Mouse (Mus musculus) limb, embryonic 13.5 days (tissue): ENCODE measurements around the gene B4galt2. TPM values are rescaled to one million over a fixed set of nuclear protein-coding genes. Genes with fewer than 3 reads are reported as not detected.

ENCODE experiments used
- ATAC-seq: fragments of 200-750 bp; cut with Nextera tagmentation; 2 replicates; pipeline ENCODE4 v1.8.0; 2017; ENCODE audit warnings: low read depth, moderate number of reproducible peaks, moderate TSS enrichment; ENCODE audit not compliant: low FRiP score
- H3K27ac ChIP-seq: fragments of 300-500 bp; sonication (generic); 2 replicates; pipeline ENCODE4 v1.5.1; 2015; ENCODE audit warnings: inconsistent platforms, mild to moderate bottlenecking, moderate library complexity
- H3K27me3 ChIP-seq: fragments of 300-500 bp; sonication (generic); 2 replicates; pipeline ENCODE4 v1.6.1; 2015; ENCODE audit warnings: mild to moderate bottlenecking, inconsistent platforms
- H3K36me3 ChIP-seq: fragments of 300-500 bp; sonication (generic); 2 replicates; pipeline ENCODE4 v1.6.1; 2015; ENCODE audit warnings: inconsistent platforms, mild to moderate bottlenecking, moderate library complexity
- H3K4me1 ChIP-seq: fragments of 300-500 bp; sonication (generic); 2 replicates; pipeline ENCODE4 v1.6.1; 2015; ENCODE audit warnings: inconsistent platforms
- H3K4me2 ChIP-seq: fragments of 300-500 bp; sonication (generic); replicated peaks from 2 replicates; pipeline ENCODE4 v1.6.1; 2015; ENCODE audit warnings: inconsistent platforms, mild to moderate bottlenecking, moderate library complexity
- H3K4me3 ChIP-seq: fragments of 300-500 bp; sonication (generic); 2 replicates; pipeline ENCODE4 v1.5.1; 2015; ENCODE audit warnings: moderate library complexity, mild to moderate bottlenecking, inconsistent platforms
- H3K9ac ChIP-seq: fragments of 300-500 bp; sonication (generic); 2 replicates; pipeline ENCODE4 v1.6.1; 2015; ENCODE audit warnings: mild to moderate bottlenecking, inconsistent platforms
- H3K9me3 ChIP-seq: fragments of 300-500 bp; sonication (generic); 2 replicates; pipeline ENCODE4 v1.6.1; 2016; ENCODE audit warnings: inconsistent platforms
- WGBS: fragments of 180-500 bp; shearing (Covaris S2); methylation state at CpG from one replicate; pipeline ENCODE4 v1.1.7; 2015; 5-methylcytosine and 5-hydroxymethylcytosine counted together
- polyA plus RNA-seq: library from polyadenylated mRNA; unstranded; fragments of >200 nt; fragmentation: Nextera tagmentation; extraction: Ambion mirVana; gene quantifications from 2 replicates; pipeline ENCODE4 v1.2.1, GENCODE M21; 2015

B4galt2 gene
- polyA plus RNA-seq, 1 experiment from 2014 or later: 32.8 TPM

DNA sequence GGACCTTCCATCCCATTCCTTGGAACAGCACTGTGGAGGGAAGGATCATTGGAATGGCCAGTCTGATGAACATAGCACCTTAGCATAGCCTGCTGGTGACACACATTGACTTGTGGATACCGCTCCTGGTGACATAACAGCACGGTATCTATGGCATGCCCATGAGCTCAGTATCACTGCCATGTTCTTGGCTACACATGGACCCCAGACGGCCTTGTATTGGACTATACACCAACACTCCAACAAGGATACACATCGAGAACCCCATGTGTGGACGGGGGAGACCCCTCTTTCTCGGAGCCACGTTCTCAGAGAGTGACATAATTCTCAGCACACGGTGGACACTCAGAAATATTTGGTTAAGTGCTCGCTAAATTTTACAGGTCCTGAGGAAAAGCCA is 52.5 kb downstream of the B4galt2 start:
- Histone ChIP-seq H3K27me3 (peaks cover 11% of the 10 kb centered on the region; the same call in 1 of the 2 replicates), H3K27ac (no peak overlapping the region), H3K4me2 (no peak overlapping the region), H3K9ac (no peak overlapping the region), H3K4me1 (peaks cover 20% of the 10 kb centered on the region), H3K36me3 (no peaks in the 10 kb centered on the region), H3K4me3 (no peak overlapping the region), H3K9me3 (no peaks in the 10 kb centered on the region)
- ATAC-seq: no peak
- WGBS: 87% methylated on average over 9 of the region's 9 CpGs

- H3K9me3 ChIP-seq: no peaks in the 10 kb centered on the region
- ATAC-seq: peak; percentile 38; the same call in 1 of the 2 replicates
- no peak overlapping the region for H3K27ac ChIP-seq
- peaks cover 20% of the 10 kb centered on the region for H3K4me1 ChIP-seq
- 14% methylated on average over 5 of the region's 5 CpGs for WGBS
- H3K9ac ChIP-seq: 0 out of 2 replicates have a peak overlapping the region, but pooled peaks have one; percentile 46
- 0 out of 2 replicates have a peak overlapping the region, but pooled peaks have one; percentile 30 for H3K4me2 ChIP-seq
- no peak overlapping the region for H3K4me3 ChIP-seq
- H3K36me3 ChIP-seq: no peaks in the 10 kb centered on the region
- H3K27me3 ChIP-seq: peaks cover 11% of the 10 kb centered on the region; the same call in 1 of the 2 replicates
Measured at GRCm38 (mm10) chr4:117830124-117830551, 53.1 kb downstream of the B4galt2 start.

DNA sequence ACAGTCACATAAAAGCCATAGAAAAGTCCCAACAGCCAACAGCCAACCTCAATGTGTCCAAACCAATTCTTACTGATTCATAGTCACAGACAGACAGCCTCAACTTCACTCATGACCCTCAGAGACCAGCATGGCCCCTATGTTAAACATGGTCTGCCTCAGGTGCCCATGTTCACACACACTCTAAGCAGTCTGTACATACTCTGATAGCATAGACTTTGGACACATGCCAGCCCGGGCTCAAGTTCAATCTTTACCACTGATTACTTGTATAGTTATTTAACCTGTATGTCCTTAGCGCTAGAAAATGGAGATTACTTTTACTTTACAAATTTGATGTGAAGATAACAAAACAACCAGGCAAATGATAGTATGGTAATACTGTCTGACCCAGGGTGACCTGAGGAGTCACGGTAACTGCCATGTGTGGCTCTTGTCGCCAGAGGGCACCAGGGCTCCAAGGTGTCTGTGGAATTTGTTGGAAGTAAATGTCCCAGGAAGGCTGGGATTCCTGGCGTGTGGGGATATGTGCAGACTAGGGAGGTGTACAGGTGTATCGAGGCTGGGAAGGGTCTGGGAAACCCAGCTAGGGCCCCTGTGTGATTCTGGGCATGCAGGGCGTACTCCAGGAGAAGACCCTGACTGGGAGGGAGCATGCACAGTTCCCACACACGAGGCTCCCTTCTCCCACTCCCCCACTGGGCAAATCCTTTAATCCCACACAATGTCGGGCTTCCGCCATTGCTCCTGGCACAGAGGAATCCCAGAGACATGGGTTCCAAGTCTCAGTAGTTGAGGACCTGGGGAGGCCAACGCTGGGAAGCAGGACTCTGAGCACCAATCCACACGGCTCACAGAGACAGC is 53.8 kb downstream of the B4galt2 start:
- H3K27ac ChIP-seq: no peak overlapping the region
- peak; percentile 35 for ATAC-seq
- H3K9ac ChIP-seq: 0 out of 2 replicates have a peak overlapping the region, but pooled peaks have one; percentile 46
- H3K27me3 ChIP-seq: peaks cover 11% of the 10 kb centered on the region; the same call in 1 of the 2 replicates
- peaks cover 16% of the 10 kb centered on the region for H3K4me1 ChIP-seq
- no peaks in the 10 kb centered on the region for H3K36me3 ChIP-seq
- peak overlapping the region; percentile 30 for H3K4me2 ChIP-seq
- no peaks in the 10 kb centered on the region for H3K9me3 ChIP-seq
- no peak overlapping the region for H3K4me3 ChIP-seq
- WGBS: 8% methylated on average over 12 of the region's 12 CpGs

DNA sequence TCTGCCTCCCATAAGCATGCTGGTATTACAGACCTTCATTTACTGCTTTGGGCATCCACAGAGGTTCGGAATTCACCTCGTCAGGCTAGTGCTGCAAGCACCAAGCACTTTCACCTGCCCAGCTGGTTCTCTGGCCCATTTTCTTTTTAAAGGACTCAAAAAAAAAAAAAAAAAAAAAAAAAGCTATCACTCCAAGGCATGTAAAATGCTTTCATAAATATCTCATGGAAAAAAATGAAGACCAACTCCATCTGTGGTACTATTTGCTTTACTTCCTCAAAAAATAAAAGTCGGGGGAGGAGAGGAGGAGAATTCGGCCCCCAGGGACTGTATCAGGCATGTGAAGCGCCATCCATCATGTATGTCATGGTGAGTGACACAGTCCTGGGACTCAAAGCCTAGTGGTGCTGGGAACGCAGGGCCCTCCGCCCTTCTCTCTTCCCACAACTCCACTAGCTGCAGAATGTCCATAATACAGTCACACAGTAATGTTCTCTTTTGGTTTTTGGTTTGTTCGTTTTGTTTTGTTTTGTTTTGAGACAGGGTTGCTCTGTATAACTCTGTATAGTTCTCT is 54.6 kb downstream of the B4galt2 start:
- WGBS: 66% methylated on average over 8 of the region's 8 CpGs
- Histone ChIP-seq H3K4me3 (no peak overlapping the region), H3K27me3 (peaks cover 11% of the 10 kb centered on the region; the same call in 1 of the 2 replicates), H3K4me2 (no peak overlapping the region), H3K4me1 (peaks cover 10% of the 10 kb centered on the region), H3K9ac (no peak overlapping the region), H3K36me3 (no peaks in the 10 kb centered on the region), H3K9me3 (no peaks in the 10 kb centered on the region), H3K27ac (no peak overlapping the region)
- ATAC-seq: no peak

Other genes starting within 250 kb of the B4galt2 start
- 78.2 and 80.5 TPM in 2 replicates for gene Dmap1, start 201.2 kb downstream of the B4galt2 start, polyA plus RNA-seq
- not detected in 2 replicates for gene Gm12845, start 159.1 kb downstream of the B4galt2 start, polyA plus RNA-seq
- gene Klf17, start 117.8 kb downstream of the B4galt2 start, polyA plus RNA-seq: not detected in 2 replicates
- 15.6 and 17.2 TPM in 2 replicates for gene Slc6a9, start 49.0 kb downstream of the B4galt2 start, polyA plus RNA-seq
- 1.3 and 1.7 TPM in 2 replicates for gene Ccdc24, start 10.9 kb downstream of the B4galt2 start, polyA plus RNA-seq
- 176 and 184 TPM in 2 replicates for gene Atp6v0b, start 3.8 kb upstream of the B4galt2 start, polyA plus RNA-seq
- gene Dph2, start 8.5 kb upstream of the B4galt2 start, polyA plus RNA-seq: 16.8 and 18.4 TPM in 2 replicates
- gene Ipo13, start 31.5 kb upstream of the B4galt2 start, polyA plus RNA-seq: 41.3 and 43.7 TPM in 2 replicates
- gene Artn, start 46.3 kb upstream of the B4galt2 start, polyA plus RNA-seq: 8.9 and 10.1 TPM in 2 replicates